Mouse (Mus musculus) right cerebral cortex, postnatal 10 days (tissue): ENCODE results near the gene Il15ra.
A peak's percentile ranks its signal among the peaks of the same experiment; 100 is the strongest.

Experiments
- DNase-seq, 2 experiments: peaks; one replicate each; pipeline ENCODE4 v3.0.0; 2021; ENCODE audit warnings: low spot score in 2 of 2

Gene Il15ra

GRCm38 (mm10) chr2:11777091-11778068, 72.3 kb downstream of the Il15ra start, which contains the start of the genes Fbh1 and Ankrd16:
Gene Fbh1, minus strand, starts transcription at chr2:11777582.
Gene Ankrd16, plus strand, starts transcription at chr2:11777876.
- DNase-seq, result peak; percentile 100

DNA sequence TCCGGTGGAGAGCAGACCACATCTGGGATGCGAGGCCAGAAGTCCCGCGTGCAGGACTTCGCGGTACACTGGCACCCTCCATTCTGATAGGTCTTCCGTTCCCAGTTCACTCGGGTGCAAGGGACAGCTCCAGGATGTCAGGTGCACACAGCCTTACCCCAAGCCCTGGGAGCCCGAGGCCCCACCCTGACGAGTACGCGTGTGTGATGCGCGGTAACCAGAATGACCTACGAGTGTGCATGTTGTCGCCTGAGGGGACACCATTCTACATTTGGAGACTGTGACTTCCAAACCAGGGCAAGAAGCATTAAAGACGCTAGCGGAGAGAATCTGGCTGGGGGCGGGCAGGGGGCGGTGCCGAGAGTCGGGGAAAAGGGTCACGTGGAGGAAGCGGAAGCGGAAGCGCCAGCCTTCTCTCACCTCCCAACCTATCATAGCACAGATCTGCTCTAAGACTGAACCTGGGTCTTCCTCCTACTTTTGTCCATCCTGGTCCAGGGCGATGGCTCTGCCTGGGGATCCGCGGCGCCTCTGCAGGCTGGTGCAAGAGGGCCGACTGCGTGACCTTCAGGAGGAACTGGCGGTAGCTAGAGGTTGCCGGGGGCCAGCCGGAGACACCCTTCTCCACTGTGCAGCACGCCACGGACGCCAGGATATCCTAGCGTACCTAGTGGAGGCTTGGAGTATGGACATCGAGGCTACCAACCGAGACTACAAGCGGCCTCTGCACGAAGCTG, 73.2 kb downstream of the Il15ra start:
- DNase-seq, result peak; percentile 90 to 91
